Mouse (Mus musculus): ENCODE measurements around the gene Rnaseh2a. TPM values are rescaled to one million over a fixed set of nuclear protein-coding genes. Genes with fewer than 3 reads are reported as not detected.
A peak's percentile ranks its signal among the peaks of the same experiment; 100 is the strongest.

The Rnaseh2a gene
- total RNA-seq, 2 experiments from 2014 or later, result 45.8 to 59.8 TPM

GRCm38 (mm10) chr8:84936041-84936961, 33.3 kb downstream of the Rnaseh2a start:
- DNase-seq (ENCODE audit: low spot score in 2 of 2), result no peak

GRCm38 (mm10) chr8:84935489-84935888, 34.1 kb downstream of the Rnaseh2a start:
- DNase-seq (ENCODE audit: low spot score in 2 of 2), result no peak

- DNase-seq (ENCODE audit: low spot score in 2 of 2), result peak; percentile 48 to 50
Measured at GRCm38 (mm10) chr8:84934860-84935259, 34.7 kb downstream of the Rnaseh2a start.

- peak in 1 of 2 experiments; percentile 40 for DNase-seq (ENCODE audit: low spot score in 2 of 2)
Measured at GRCm38 (mm10) chr8:84933767-84934559, 35.6 kb downstream of the Rnaseh2a start.

GRCm38 (mm10) chr8:84930582-84930981, 39.0 kb downstream of the Rnaseh2a start:
- no peak for DNase-seq (ENCODE audit: low spot score in 2 of 2)

GRCm38 (mm10) chr8:84928456-84929306, 40.9 kb downstream of the Rnaseh2a start:
- peak; percentile 75 to 79 for DNase-seq (ENCODE audit: low spot score in 2 of 2)

- DNase-seq (ENCODE audit: low spot score in 2 of 2), result no peak
Measured at GRCm38 (mm10) chr8:84927513-84927912, 42.1 kb downstream of the Rnaseh2a start.

- no peak for DNase-seq (ENCODE audit: low spot score in 2 of 2)
Measured at GRCm38 (mm10) chr8:84925557-84925956, 44.0 kb downstream of the Rnaseh2a start.

GRCm38 (mm10) chr8:84921596-84921995, 48.0 kb downstream of the Rnaseh2a start:
- DNase-seq (ENCODE audit: low spot score in 2 of 2), result no peak

GRCm38 (mm10) chr8:84918646-84919045, 50.9 kb downstream of the Rnaseh2a start:
- no peak for DNase-seq (ENCODE audit: low spot score in 2 of 2)

- no peak for DNase-seq (ENCODE audit: low spot score in 2 of 2)
Measured at GRCm38 (mm10) chr8:84917781-84918180, 51.8 kb downstream of the Rnaseh2a start.

GRCm38 (mm10) chr8:84915269-84915668, 54.3 kb downstream of the Rnaseh2a start:
- no peak for DNase-seq (ENCODE audit: low spot score in 2 of 2)

- no peak for DNase-seq (ENCODE audit: low spot score in 2 of 2)
Measured at GRCm38 (mm10) chr8:84913960-84914359, 55.6 kb downstream of the Rnaseh2a start.

GRCm38 (mm10) chr8:84913502-84913900, 56.1 kb downstream of the Rnaseh2a start:
- DNase-seq (ENCODE audit: low spot score in 2 of 2), result no peak

- peak; percentile 55 to 70 for DNase-seq (ENCODE audit: low spot score in 2 of 2)
Measured at GRCm38 (mm10) chr8:84912895-84913501, 56.6 kb downstream of the Rnaseh2a start.

- DNase-seq (ENCODE audit: low spot score in 2 of 2), result no peak
Measured at GRCm38 (mm10) chr8:84912391-84912790, 57.2 kb downstream of the Rnaseh2a start.

GRCm38 (mm10) chr8:84911854-84912253, 57.7 kb downstream of the Rnaseh2a start:
- DNase-seq (ENCODE audit: low spot score in 2 of 2), result no peak

GRCm38 (mm10) chr8:84910551-84910950, 59.0 kb downstream of the Rnaseh2a start:
- DNase-seq (ENCODE audit: low spot score in 2 of 2), result no peak

GRCm38 (mm10) chr8:84909949-84910348, 59.6 kb downstream of the Rnaseh2a start:
- no peak for DNase-seq (ENCODE audit: low spot score in 2 of 2)

- no peak for DNase-seq (ENCODE audit: low spot score in 2 of 2)
Measured at GRCm38 (mm10) chr8:84909162-84909767, 60.3 kb downstream of the Rnaseh2a start.

Data from left cerebral cortex, adult 18-20 months (tissue).